ENCODE assay signal across 16 mouse cellular contexts in genomic region chr6:58330686-58331085, GRCm38 (mm10). TPM values are rescaled to one million over a fixed set of nuclear protein-coding genes. Genes with fewer than 3 reads are reported as not detected.
"Had no signal": no experiment of that assay in that cellular context is flagged by ENCODE, and none has a peak within 500 bp of the region (broad histone marks: within the 10 kb centered on the region; RNA-seq: fewer than 3 reads in every experiment).

No protein-coding gene starts in this region.

RNA-seq across cellular contexts. Expression of gene Vmn1r29, which starts 29.3 kb away (rescaled TPM):
- total RNA-seq: megakaryocyte, adult 5-6 weeks; megakaryocyte-erythroid progenitor cell, adult 5-6 weeks; neutrophil, adult 5-6 weeks had no signal
- polyA plus RNA-seq: liver, embryonic 16.5 days; lung, embryonic 14.5 days; lung, embryonic 16.5 days; midbrain, embryonic 10.5 days; midbrain, embryonic 12.5 days; midbrain, embryonic 14.5 days; midbrain, embryonic 16.5 days; neural tube, embryonic 12.5 days; neural tube, embryonic 14.5 days; small intestine, adult 2 months; stomach, embryonic 14.5 days; stomach, embryonic 16.5 days; thymus, adult 2 months had no signal
